Mouse (Mus musculus): ENCODE measurements at regions not wholly inside any gene's neighbourhood (a gene's known extent, or its start where the extent isn't known, plus 50 kb on each side); places are given as distances from the start of the nearest gene placed in this dataset.

DNA sequence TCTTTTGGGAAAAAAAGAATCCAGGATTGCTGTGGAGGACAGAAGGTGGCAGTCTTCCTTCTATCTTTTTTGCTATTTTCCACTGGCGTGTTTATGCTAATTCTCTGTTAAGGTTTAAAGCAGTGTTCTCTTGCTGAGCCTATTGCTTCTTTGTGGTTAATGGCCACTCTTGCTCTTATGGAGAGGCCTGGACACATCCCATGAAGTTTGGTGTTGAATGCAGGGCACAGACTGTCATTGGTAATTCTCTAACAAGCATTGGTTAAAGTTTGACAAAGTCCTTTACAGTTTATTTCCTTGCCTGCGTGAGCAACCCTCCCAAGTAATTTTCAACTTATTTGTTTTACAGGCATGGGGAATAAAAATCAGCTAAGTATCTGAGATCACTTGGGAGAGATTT is 165.1 kb upstream of the Pdcd1 start:
- H3K27ac ChIP-seq = no peak overlapping the region
- H3K9me3 ChIP-seq (replicated peaks) = no peaks in the 10 kb centered on the region
- no peak overlapping the region for H3K4me2 ChIP-seq
- no peaks in the 10 kb centered on the region for H3K27me3 ChIP-seq
- H3K4me1 ChIP-seq (replicated peaks) = no peaks in the 10 kb centered on the region
- H3K9ac ChIP-seq = no peak overlapping the region
- H3K36me3 ChIP-seq = no peaks in the 10 kb centered on the region
- DNase-seq (no peak), ATAC-seq (ENCODE audit: low read depth) (no peak)
- no peak overlapping the region for H3K4me3 ChIP-seq (replicated peaks)
- 53% methylated on average over 2 of the region's 2 CpGs for WGBS (ENCODE audit: insufficient replicate concordance)

DNA sequence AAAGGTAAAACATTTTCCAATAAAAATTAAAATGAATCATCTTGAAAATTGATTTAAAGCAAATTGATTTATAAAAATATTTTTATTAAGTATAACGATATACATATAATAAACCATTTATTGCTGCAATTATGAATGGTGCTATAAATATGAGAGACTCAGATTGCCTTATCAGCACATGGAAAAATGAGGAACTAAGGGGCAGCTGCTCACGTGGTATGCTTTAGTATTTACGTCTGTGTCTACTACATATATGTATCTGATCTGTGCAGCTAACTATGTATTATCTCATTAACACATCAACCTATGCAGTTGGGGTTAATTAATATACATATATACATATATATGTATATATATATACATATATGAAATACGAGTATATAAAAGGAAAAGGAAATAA is 156.6 kb upstream of the Pdcd1 start:
- WGBS (ENCODE audit: insufficient replicate concordance) = 49% methylated on average over 4 of the region's 4 CpGs
- H3K9me3 ChIP-seq (replicated peaks) = no peaks in the 10 kb centered on the region
- no peak for DNase-seq
- ATAC-seq (ENCODE audit: low read depth) = no peak
- H3K27ac ChIP-seq = no peak overlapping the region
- no peaks in the 10 kb centered on the region for H3K4me1 ChIP-seq (replicated peaks)
- no peaks in the 10 kb centered on the region for H3K27me3 ChIP-seq
- H3K36me3 ChIP-seq = no peaks in the 10 kb centered on the region
- no peak overlapping the region for H3K4me2 ChIP-seq
- H3K9ac ChIP-seq = no peak overlapping the region
- H3K4me3 ChIP-seq (replicated peaks) = no peak overlapping the region

DNA sequence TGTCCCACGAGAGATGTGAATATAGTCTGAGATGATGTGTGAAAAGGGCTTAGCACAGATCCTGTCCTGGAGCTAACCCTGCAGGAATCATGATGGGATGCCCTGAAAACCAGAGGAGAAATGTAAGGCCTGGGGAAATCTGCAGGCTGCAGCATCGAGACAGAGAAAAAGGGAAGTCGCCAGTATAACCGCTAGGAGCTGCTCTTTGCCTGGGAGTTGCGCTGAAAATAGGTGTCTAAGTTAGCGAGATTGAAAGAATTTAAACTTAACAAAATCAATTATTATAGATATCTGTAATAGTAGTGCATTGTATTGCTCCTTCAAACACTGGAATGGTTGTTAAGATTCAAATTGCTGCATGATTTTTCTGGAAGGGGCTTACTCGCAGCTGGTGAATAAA is 155.5 kb upstream of the Pdcd1 start:
- H3K4me1 ChIP-seq (replicated peaks) = no peaks in the 10 kb centered on the region
- WGBS (ENCODE audit: insufficient replicate concordance) = 67% methylated on average over 7 of the region's 7 CpGs

DNA sequence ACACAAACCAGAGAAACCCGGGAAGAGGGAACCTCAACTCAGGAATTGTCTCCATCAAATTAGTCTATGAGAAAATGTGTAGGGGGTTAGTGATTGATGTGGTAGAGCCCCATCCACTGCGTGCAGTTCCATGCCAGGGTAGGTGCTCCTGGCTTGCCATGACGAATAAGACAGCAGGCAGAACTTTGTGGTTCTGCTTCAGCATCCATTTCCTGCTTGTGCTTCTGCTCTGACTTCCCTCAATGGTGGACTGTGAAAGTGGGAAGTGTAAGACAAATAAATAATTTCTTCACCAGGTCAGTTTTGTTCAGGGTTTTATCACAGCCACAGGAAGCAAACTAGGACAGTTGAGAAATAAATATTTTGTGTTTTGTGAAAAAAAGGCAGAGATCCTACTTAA is 150.9 kb upstream of the Pdcd1 start:
- 51% methylated on average over 3 of the region's 3 CpGs for WGBS (ENCODE audit: insufficient replicate concordance)
- H3K4me2 ChIP-seq = no peak overlapping the region
- H3K4me1 ChIP-seq (replicated peaks) = no peaks in the 10 kb centered on the region
- no peaks in the 10 kb centered on the region for H3K36me3 ChIP-seq
- H3K27ac ChIP-seq = no peak overlapping the region
- no peak overlapping the region for H3K9ac ChIP-seq
- H3K4me3 ChIP-seq (replicated peaks) = no peak overlapping the region
- no peaks in the 10 kb centered on the region for H3K27me3 ChIP-seq
- 0 out of 2 replicates have a peak, but pooled peaks cover 4% of the 10 kb centered on the region for H3K9me3 ChIP-seq (replicated peaks)
- ATAC-seq (ENCODE audit: low read depth) (no peak), DNase-seq (no peak)

More for the DNA sequence above, 155.5 kb upstream of the Pdcd1 start:
- Histone ChIP-seq H3K9me3 (replicated peaks) (0 out of 2 replicates have a peak, but pooled peaks cover 1% of the 10 kb centered on the region), H3K27ac (no peak overlapping the region), H3K27me3 (no peaks in the 10 kb centered on the region), H3K36me3 (no peaks in the 10 kb centered on the region), H3K4me3 (replicated peaks) (no peak overlapping the region), H3K4me2 (no peak overlapping the region), H3K9ac (no peak overlapping the region)
- DNase-seq (no peak), ATAC-seq (ENCODE audit: low read depth) (no peak)

DNA sequence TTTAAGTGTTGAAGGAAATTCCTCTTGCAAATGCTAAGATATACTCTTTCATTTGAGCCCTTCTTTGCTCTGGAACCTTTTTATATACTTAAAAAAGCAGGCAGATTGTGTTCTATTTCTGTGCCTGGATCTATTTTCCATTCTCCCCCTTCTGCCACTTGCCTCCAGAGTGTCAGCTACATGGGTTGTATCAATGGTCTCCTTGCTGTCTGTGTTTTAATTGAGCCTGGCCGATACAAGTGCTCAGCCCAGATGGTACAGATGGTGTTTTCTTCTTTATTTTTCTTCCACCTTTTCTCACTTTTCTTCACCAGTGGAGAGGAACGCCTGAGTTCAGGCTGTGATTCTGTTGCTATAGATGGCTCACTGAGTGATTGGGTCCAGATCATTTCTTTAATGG is 131.5 kb upstream of the Pdcd1 start:
- no peak for DNase-seq
- WGBS (ENCODE audit: insufficient replicate concordance) = 58% methylated on average over 2 of the region's 2 CpGs
- no peak overlapping the region for H3K4me3 ChIP-seq (replicated peaks)
- no peaks in the 10 kb centered on the region for H3K27me3 ChIP-seq
- ATAC-seq (ENCODE audit: low read depth) = no peak
- H3K27ac ChIP-seq = no peak overlapping the region
- H3K9ac ChIP-seq = no peak overlapping the region
- no peaks in the 10 kb centered on the region for H3K4me1 ChIP-seq (replicated peaks)
- H3K4me2 ChIP-seq = no peak overlapping the region
- H3K9me3 ChIP-seq (replicated peaks) = no peaks in the 10 kb centered on the region
- no peaks in the 10 kb centered on the region for H3K36me3 ChIP-seq

DNA sequence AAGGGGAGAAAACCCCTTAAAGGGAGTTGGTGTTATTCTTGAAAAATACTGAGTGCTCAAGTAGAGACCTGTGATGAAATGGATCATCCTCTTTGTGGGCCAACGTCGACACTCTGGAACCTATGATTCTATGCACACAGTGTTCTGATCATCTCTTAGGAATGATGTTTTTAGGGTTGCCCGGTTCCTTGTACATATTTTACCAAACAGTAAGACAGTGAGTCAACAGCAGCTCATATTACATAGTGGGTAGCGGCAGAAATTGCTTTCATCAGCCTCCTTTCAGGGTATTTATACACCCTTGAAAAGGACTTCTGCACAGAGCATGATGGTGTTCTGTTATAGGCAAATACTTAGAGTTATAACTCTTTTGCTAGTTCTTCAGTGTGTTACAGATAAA is 97.6 kb upstream of the Pdcd1 start:
- Histone ChIP-seq H3K4me2 (no peak overlapping the region), H3K4me3 (replicated peaks) (no peak overlapping the region), H3K9me3 (replicated peaks) (no peaks in the 10 kb centered on the region), H3K36me3 (no peaks in the 10 kb centered on the region), H3K9ac (no peak overlapping the region), H3K27ac (no peak overlapping the region), H3K27me3 (no peaks in the 10 kb centered on the region), H3K4me1 (replicated peaks) (no peaks in the 10 kb centered on the region)
- no peak for ATAC-seq (ENCODE audit: low read depth)
- WGBS (ENCODE audit: insufficient replicate concordance) = 78% methylated on average over 4 of the region's 4 CpGs
- no peak for DNase-seq

DNA sequence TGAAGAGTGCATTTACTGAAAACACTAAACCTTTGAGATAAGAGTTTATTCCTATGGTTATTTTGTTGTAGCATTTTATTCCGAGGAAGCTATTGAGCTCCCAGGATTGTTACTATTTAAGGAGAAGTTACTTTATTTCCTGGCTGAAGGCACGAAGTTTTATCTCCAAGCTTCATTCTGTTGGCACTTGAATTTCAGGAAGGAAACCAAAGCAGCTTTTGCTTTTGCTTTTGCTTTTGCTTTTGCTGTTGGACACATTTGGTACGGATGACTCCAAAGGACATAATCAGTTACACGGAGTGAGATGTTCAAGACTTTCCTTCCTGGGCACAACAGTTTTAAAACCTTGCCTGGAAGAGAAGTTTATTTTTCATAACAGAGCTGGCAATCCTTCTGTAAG is 94.7 kb upstream of the Pdcd1 start:
- Histone ChIP-seq H3K9ac (no peak overlapping the region), H3K4me2 (no peak overlapping the region), H3K27ac (no peak overlapping the region), H3K4me3 (replicated peaks) (no peak overlapping the region), H3K4me1 (replicated peaks) (no peaks in the 10 kb centered on the region), H3K36me3 (no peaks in the 10 kb centered on the region), H3K9me3 (replicated peaks) (no peaks in the 10 kb centered on the region), H3K27me3 (no peaks in the 10 kb centered on the region)
- ATAC-seq (ENCODE audit: low read depth) = no peak
- no peak for DNase-seq
- WGBS (ENCODE audit: insufficient replicate concordance) = 27% methylated on average over 4 of the region's 4 CpGs

DNA sequence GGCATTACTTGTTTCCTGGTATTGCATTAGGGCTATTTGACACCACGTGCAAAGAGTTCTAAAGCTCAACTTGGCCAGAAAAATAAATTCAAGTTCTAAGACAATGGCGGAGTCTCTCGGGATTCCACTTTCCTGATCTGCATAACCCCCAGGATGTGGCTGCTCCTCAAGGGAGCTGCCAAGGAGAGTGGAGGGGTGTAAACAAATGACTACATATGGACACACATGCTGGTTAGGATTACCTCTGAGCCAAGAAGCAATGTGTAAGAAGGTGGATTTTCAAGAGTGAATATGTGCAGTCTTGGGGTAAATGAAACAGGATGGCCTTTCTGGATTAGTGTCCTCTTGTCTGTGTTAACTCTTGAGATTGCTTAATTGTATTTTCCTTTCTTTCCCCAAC is 88.2 kb upstream of the Pdcd1 start:
- Histone ChIP-seq H3K4me2 (no peak overlapping the region), H3K27ac (no peak overlapping the region), H3K4me1 (replicated peaks) (no peaks in the 10 kb centered on the region), H3K4me3 (replicated peaks) (no peak overlapping the region), H3K36me3 (no peaks in the 10 kb centered on the region), H3K27me3 (no peaks in the 10 kb centered on the region), H3K9me3 (replicated peaks) (no peaks in the 10 kb centered on the region), H3K9ac (no peak overlapping the region)
- ATAC-seq (ENCODE audit: low read depth) (no peak), DNase-seq (no peak)
- WGBS (ENCODE audit: insufficient replicate concordance) = 49% methylated on average over 3 of the region's 3 CpGs

DNA sequence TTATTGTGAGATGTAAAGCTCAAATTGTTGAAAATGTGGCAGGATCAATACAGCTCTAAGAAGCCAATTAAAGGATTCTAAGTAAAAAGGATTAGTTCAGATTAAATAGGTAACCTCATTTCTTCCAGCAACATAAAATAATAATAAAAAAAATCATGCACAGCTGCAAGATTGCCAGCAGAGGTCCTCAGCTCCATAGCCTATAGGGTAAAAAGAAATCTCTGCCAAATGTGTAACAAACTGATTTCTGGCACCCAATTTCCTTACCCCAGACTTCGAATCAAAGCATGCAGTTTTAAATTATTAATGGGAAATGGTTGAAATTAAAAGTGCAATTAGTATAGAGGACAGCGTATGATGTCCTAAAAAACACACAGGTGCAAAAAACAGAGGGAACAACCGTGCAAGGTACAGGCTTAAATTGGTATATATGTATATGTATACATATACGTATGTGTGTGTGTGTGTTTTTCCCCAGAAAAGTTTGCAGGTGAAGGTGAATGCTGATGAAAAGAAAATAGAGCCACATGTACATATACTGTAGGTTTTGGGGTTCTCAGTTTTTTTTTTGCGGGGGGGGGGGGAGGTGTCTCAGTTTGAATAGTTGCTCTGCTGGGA is 87.2 kb upstream of the Pdcd1 start:
- Histone ChIP-seq H3K4me3 (replicated peaks) (no peak overlapping the region), H3K4me1 (replicated peaks) (no peaks in the 10 kb centered on the region), H3K27me3 (no peaks in the 10 kb centered on the region), H3K27ac (no peak overlapping the region), H3K9me3 (replicated peaks) (no peaks in the 10 kb centered on the region), H3K9ac (no peak overlapping the region), H3K36me3 (no peaks in the 10 kb centered on the region), H3K4me2 (no peak overlapping the region)
- WGBS (ENCODE audit: insufficient replicate concordance) = 61% methylated on average over 5 of the region's 5 CpGs
- no peak for ATAC-seq (ENCODE audit: low read depth)
- no peak for DNase-seq

DNA sequence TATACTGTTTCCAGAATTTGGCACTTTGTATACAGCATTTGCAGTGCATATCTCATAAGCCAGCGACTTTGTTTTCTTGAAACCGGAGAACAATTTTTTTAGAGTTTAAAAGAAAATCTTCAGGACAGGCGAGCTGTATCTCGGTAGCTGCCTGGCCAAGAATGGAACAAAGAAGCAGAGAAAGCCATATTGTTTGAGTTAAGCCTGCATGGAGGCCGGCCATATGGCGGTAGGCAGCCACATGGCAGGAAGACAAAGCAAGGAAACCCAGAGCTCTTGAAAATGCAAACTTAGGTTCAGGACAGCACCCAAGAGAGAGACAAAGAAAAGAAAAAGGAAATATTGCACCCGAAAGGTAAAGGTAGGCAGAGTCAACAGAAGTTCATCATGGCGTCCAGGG is 84.4 kb upstream of the Pdcd1 start:
- no peak overlapping the region for H3K4me2 ChIP-seq
- no peaks in the 10 kb centered on the region for H3K4me1 ChIP-seq (replicated peaks)
- H3K27me3 ChIP-seq = no peaks in the 10 kb centered on the region
- DNase-seq (no peak), ATAC-seq (ENCODE audit: low read depth) (no peak)
- no peaks in the 10 kb centered on the region for H3K36me3 ChIP-seq
- H3K9ac ChIP-seq = no peak overlapping the region
- no peak overlapping the region for H3K4me3 ChIP-seq (replicated peaks)
- WGBS (ENCODE audit: insufficient replicate concordance) = 66% methylated on average over 8 of the region's 8 CpGs
- H3K27ac ChIP-seq = no peak overlapping the region
- no peaks in the 10 kb centered on the region for H3K9me3 ChIP-seq (replicated peaks)
